Mouse (Mus musculus): ENCODE results near the gene Gm17402.

DNA sequence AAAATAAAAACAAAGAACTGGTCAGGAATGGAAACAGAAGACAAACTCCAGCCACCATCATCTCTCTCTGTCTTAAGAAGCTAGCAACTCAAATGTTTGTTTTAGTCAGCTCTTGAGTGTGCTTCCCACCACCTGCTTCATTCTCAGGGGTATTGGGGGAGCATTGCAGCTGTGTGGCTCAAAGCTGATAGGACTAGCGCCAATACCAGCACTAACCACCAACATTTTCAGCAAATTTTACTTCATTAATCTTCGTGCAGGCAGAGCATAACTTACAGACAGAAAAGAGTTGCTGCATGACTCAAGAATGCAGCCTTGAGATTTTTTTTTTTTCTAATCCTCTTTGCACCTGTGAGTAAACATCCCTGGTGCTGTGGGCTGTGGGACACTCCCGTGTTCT is 35.4 kb downstream of the Gm17402 start:
- TF ChIP-seq CTCF (IDR thresholded peaks at IDR 0.05; ENCODE audit: extremely low read depth, insufficient read depth, low read length) = no peak
- no peak for TF ChIP-seq POLR2A (IDR thresholded peaks at IDR 0.05; ENCODE audit: extremely low read depth, insufficient read depth, low read length)
